Mouse (Mus musculus) brain, embryonic 14.5 days (tissue): ENCODE data around the gene Proser3.

Experiments used
- CTCF ChIP-seq: fragments of 200-500 bp; IDR thresholded peaks from 2 replicates; pipeline ENCODE4 v1.5.1; 2012; ENCODE audit warnings: inconsistent platforms, mild to moderate bottlenecking, moderate library complexity, borderline replicate concordance; ENCODE audit not compliant: insufficient read depth, insufficient read length; ENCODE audit errors: extremely low read depth
- POLR2A ChIP-seq: fragments of 200-500 bp; IDR thresholded peaks from 2 replicates; pipeline ENCODE4 v1.6.1; 2012; ENCODE audit warnings: mild to moderate bottlenecking, inconsistent platforms, borderline replicate concordance; ENCODE audit not compliant: poor library complexity, insufficient read depth, insufficient read length, severe bottlenecking; ENCODE audit errors: extremely low read depth

DNA sequence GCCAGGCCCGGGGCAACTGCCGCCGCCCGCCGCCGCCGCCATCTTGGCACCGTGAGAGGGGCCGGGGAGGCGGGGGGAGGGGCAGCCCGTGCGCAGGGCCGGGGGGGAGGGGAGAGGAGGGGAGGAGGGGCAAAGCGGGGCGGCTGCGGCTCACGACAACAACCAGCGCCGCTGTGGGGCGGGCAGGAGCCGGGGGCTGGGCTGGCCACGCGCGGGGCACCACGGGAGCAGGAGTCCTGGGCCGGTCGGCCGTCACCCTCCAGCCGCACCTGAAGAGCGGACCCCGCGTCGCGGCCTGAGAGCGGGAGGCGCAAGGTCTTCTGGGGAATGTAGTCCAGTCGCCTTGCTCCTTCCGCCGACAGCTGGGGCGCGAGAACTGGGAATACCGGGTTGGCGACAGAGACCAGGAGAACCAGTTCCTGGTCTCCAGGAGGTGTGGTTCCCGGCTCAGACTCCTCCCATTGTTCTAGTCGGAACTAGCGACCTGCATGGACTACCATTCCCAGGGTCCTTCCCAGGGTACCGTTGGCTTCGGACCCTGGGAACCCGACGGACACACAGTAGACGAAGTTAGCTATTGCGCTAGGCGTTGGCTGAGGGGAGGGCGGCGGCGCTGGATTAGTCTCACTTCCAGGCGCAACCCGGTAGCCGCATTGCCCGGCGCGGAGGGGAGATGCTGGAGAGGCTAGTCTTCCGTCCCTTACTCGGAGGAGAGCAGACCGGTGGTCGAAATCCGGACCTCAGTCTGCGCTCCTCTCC lies 36.8 kb upstream of the Proser3 start, which contains the start of gene Kmt2b:
- TF ChIP-seq POLR2A (0 out of 2 replicates have a peak, but pooled peaks have one; percentile 50), CTCF (no peak)
